Mouse (Mus musculus) thymus, postnatal 25 days (tissue): Measurements from ENCODE around the gene Mto1.

Experiments used
- DNase-seq: peaks from one replicate; pipeline ENCODE4 v3.0.0; 2022

Mto1 gene

GRCm38 (mm10) chr9:78447973-78448873, at the start of gene Mto1, which contains the start of gene Gm17324:
Mto1 (plus strand) TSS chr9:78448208.
Gm17324 (minus strand) TSS chr9:78448786.
- DNase-seq, result peak; percentile 90

GRCm38 (mm10) chr9:78400570-78400969, 47.4 kb upstream of the Mto1 start:
- no peak for DNase-seq

GRCm38 (mm10) chr9:78401596-78401995, 46.4 kb upstream of the Mto1 start:
- DNase-seq, result no peak

- peak; percentile 22 for DNase-seq
Measured at GRCm38 (mm10) chr9:78427362-78427781, 20.6 kb upstream of the Mto1 start.

- DNase-seq, result no peak
Measured at GRCm38 (mm10) chr9:78428185-78428584, 19.8 kb upstream of the Mto1 start.

- no peak for DNase-seq
Measured at GRCm38 (mm10) chr9:78428870-78429432, 19.1 kb upstream of the Mto1 start.

GRCm38 (mm10) chr9:78429551-78429950, 18.5 kb upstream of the Mto1 start:
- DNase-seq, result no peak

- DNase-seq, result no peak
Measured at GRCm38 (mm10) chr9:78430486-78430885, 17.5 kb upstream of the Mto1 start.

- DNase-seq, result no peak
Measured at GRCm38 (mm10) chr9:78432471-78432870, 15.5 kb upstream of the Mto1 start.

GRCm38 (mm10) chr9:78439426-78439825, 8.6 kb upstream of the Mto1 start:
- DNase-seq, result no peak

GRCm38 (mm10) chr9:78442237-78442578, 5.8 kb upstream of the Mto1 start:
- no peak for DNase-seq

- peak; percentile 46 for DNase-seq
Measured at GRCm38 (mm10) chr9:78442579-78443392, 5.2 kb upstream of the Mto1 start, which contains the start of gene Cgas. Cgas (minus strand) TSS chr9:78443237.

- no peak for DNase-seq
Measured at GRCm38 (mm10) chr9:78447606-78447972, 419 bp upstream of the Mto1 start.

GRCm38 (mm10) chr9:78450404-78450803, 2.4 kb downstream of the Mto1 start:
- DNase-seq, result no peak

- DNase-seq, result peak; percentile 33
Measured at GRCm38 (mm10) chr9:78451382-78451781, 3.4 kb downstream of the Mto1 start.

GRCm38 (mm10) chr9:78457026-78457425, 9.0 kb downstream of the Mto1 start:
- no peak for DNase-seq

- DNase-seq, result no peak
Measured at GRCm38 (mm10) chr9:78463337-78463736, 15.3 kb downstream of the Mto1 start.

GRCm38 (mm10) chr9:78465725-78466124, 17.7 kb downstream of the Mto1 start:
- DNase-seq, result no peak

- DNase-seq, result no peak
Measured at GRCm38 (mm10) chr9:78473588-78473987, 25.6 kb downstream of the Mto1 start.

GRCm38 (mm10) chr9:78474270-78474669, 26.3 kb downstream of the Mto1 start:
- DNase-seq, result no peak

GRCm38 (mm10) chr9:78474771-78475382, 26.9 kb downstream of the Mto1 start:
- DNase-seq, result no peak

GRCm38 (mm10) chr9:78475383-78475780, 27.4 kb downstream of the Mto1 start:
- DNase-seq, result no peak

- no peak for DNase-seq
Measured at GRCm38 (mm10) chr9:78475873-78476272, 27.9 kb downstream of the Mto1 start.
